Mouse (Mus musculus): ENCODE data around the gene Olfr132. TPM values are rescaled to one million over a fixed set of nuclear protein-coding genes. Genes with fewer than 3 reads are reported as not detected.
"Not testable (repeated sequence)": the region's sequence is repeated elsewhere in the genome, so short reads cannot be mapped to it uniquely, and the experiment has no call there.

Olfr132 gene
- not detected in 2 replicates for polyA plus RNA-seq (2015; fragmentation: Nextera tagmentation; extraction: Ambion mirVana)

DNA sequence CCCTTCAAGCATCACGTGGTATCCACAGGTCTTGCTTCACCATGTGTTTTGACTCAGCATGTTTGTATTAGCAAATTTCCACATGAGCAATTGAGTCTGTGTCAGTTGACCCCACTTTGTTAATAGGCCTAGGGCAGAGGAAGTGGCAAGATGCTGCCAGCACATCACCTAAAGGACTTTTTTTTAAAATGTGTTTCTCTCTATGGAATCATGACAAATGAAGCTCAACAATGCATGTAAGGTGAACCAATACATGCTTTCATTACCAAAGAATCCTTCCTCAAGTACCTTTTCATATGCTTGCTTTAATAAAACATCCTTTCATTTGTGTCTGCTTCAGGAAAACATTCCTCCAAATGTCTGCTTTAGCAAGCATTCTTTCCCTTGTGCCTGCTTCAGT lies at the start of gene Olfr132:
TSS of gene Olfr132 (minus strand) at position 101 of the 400 bp plus-strand sequence.
- ATAC-seq (ENCODE audit: low FRiP score, low read depth) = no peak
- WGBS = 74% methylated on average over 1 of the region's 1 CpGs
- Histone ChIP-seq H3K27me3 (no peaks in the 10 kb centered on the region), H3K4me2 (no peak within 1 kb of the TSS), H3K4me1 (replicated peaks) (no peaks in the 10 kb centered on the region), H3K9ac (no peak within 1 kb of the TSS), H3K36me3 (no peaks in the 10 kb centered on the region), H3K4me3 (no peak within 1 kb of the TSS), H3K9me3 (no peaks in the 10 kb centered on the region), H3K27ac (replicated peaks) (no peak within 1 kb of the TSS)

DNA sequence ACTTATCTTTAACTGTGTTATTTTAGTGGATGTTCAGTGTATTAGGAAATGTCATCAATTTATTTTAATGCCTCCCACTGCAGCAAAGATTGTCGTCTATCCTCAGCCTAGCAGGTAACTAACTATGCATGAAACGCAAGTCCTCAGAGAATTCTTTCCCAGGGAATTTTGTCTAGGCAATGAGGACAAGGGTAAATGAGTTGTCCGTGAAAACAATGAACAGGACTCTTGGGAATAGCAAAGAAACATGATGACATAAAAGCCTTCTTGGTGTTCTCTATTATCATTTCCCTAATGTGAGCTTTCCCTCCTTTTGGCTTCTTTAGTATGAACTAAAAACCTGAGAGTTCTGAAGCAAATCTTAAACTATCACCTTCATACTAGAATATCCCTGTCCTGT lies 36.8 kb upstream of the Olfr132 start, which contains the start of gene Olfr134:
TSS of gene Olfr134 (plus strand) at position 301 of the 400 bp plus-strand sequence.
- ATAC-seq (ENCODE audit: low FRiP score, low read depth) = no peak
- 70% methylated on average over 3 of the region's 3 CpGs for WGBS
- H3K4me3 ChIP-seq = no peak within 1 kb of the TSS
- H3K27ac ChIP-seq (replicated peaks) = no peak within 1 kb of the TSS
- H3K4me2 ChIP-seq = no peak within 1 kb of the TSS
- H3K9ac ChIP-seq = no peak within 1 kb of the TSS
- H3K36me3 ChIP-seq = no peaks in the 10 kb centered on the region
- no peaks in the 10 kb centered on the region for H3K9me3 ChIP-seq
- H3K27me3 ChIP-seq = no peaks in the 10 kb centered on the region
- no peaks in the 10 kb centered on the region for H3K4me1 ChIP-seq (replicated peaks)

DNA sequence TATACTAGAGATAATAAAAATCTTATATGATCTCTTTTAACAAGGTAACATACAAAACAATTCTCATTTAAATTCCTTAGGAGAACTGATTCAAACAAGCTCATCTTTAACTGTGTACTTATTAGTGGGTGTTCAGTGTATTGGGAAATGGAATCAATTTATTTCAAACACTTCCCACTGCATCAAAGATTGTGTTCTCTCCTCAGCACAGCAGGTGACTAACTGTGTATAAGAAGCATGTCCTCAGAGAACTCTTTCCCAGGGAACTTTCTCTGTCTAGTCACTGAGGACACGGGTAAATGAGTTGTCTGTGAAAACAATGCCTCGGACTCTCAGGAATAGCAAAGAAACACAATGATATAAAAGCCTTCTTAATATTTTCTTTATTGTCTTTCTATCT lies 10.7 kb upstream of the Olfr132 start, which contains the start of gene Olfr133:
TSS of gene Olfr133 (plus strand) at position 301 of the 400 bp plus-strand sequence.
- no peaks in the 10 kb centered on the region for H3K36me3 ChIP-seq
- WGBS = 52% methylated on average over 2 of the region's 2 CpGs
- H3K9ac ChIP-seq = no peak within 1 kb of the TSS
- no peak for ATAC-seq (ENCODE audit: low FRiP score, low read depth)
- H3K4me3 ChIP-seq = no peak within 1 kb of the TSS
- no peaks in the 10 kb centered on the region for H3K9me3 ChIP-seq
- no peaks in the 10 kb centered on the region for H3K27me3 ChIP-seq
- no peak within 1 kb of the TSS for H3K27ac ChIP-seq (replicated peaks)
- no peak within 1 kb of the TSS for H3K4me2 ChIP-seq
- no peaks in the 10 kb centered on the region for H3K4me1 ChIP-seq (replicated peaks)

DNA sequence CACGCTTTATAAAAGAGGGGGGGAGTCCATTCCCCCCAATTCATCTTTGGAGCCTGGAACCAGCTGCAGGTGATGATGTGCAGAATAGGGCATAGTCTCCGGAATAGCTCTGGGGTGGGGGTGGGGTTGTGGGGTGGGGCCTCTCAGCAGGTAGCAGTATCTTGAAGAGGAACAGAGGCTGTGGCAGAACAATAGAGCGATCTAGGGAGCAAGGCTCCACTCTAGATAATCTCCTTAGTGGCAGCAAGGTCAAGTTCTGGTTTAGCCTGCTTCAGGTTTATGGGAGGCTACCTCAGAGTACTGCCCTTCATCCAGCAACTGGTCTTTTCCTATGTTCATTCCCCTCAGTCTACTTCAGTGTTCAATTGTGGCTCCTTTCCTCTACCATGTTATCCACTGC lies 9.0 kb downstream of the Olfr132 start:
- not testable (repeated sequence) for H3K27me3 ChIP-seq; ATAC-seq (ENCODE audit: low FRiP score, low read depth); H3K4me3 ChIP-seq; H3K27ac ChIP-seq (replicated peaks); H3K9me3 ChIP-seq; H3K4me2 ChIP-seq; H3K4me1 ChIP-seq (replicated peaks); H3K36me3 ChIP-seq; H3K9ac ChIP-seq
- WGBS = 63% methylated on average over 3 of the region's 3 CpGs

DNA sequence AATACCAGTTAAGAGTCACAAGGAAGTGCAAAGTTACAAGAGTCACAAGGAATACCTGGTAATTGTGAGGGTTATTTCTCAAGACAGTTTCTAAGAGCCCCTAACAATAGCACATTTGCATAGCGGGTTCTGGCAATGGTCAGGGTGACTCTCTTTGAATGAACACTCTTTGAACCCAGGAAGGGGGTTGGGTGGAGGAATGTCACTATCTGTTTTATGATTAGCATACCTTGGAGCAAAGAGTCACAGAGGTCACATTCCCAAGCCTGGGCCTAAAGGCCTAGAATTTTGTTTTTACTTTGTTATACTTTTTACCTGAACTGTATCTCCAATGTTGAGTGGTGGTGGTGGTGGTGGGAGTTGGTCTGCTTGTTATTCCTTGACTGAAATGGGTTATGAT lies 10.1 kb downstream of the Olfr132 start:
- H3K4me1 ChIP-seq (replicated peaks); H3K27ac ChIP-seq (replicated peaks); ATAC-seq (ENCODE audit: low FRiP score, low read depth); H3K4me2 ChIP-seq; H3K9ac ChIP-seq; H3K9me3 ChIP-seq; H3K4me3 ChIP-seq; H3K27me3 ChIP-seq; H3K36me3 ChIP-seq: not testable (repeated sequence)
- 85% methylated on average over 1 of the region's 1 CpGs for WGBS

DNA sequence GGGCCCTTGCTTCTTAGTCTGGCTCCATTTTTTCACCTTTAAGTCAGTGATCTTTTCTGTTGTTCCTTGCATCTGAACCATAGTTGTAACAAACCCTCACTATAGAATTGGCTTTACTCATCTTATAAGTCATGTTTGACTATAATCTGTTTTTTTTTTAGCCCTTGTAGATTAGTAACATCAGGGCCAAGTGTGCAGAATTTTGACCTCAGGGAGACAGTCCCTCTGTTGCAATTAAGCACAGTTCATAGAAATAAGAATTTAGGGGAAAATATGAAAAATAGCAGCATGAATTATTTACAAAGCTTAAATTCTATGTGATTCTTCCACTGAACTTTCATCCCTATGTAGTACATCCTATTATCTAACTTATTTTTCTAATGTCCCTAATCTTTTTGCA lies 45.7 kb downstream of the Olfr132 start, which contains the start of gene Olfr131:
TSS of gene Olfr131 (minus strand) at position 101 of the 400 bp plus-strand sequence.
- no peak within 1 kb of the TSS for H3K27ac ChIP-seq (replicated peaks)
- H3K36me3 ChIP-seq = no peaks in the 10 kb centered on the region
- no peaks in the 10 kb centered on the region for H3K4me1 ChIP-seq (replicated peaks)
- no peak within 1 kb of the TSS for H3K9ac ChIP-seq
- ATAC-seq (ENCODE audit: low FRiP score, low read depth) = no peak
- no peaks in the 10 kb centered on the region for H3K27me3 ChIP-seq
- no peak within 1 kb of the TSS for H3K4me3 ChIP-seq
- H3K4me2 ChIP-seq = no peak within 1 kb of the TSS
- H3K9me3 ChIP-seq = no peaks in the 10 kb centered on the region

DNA sequence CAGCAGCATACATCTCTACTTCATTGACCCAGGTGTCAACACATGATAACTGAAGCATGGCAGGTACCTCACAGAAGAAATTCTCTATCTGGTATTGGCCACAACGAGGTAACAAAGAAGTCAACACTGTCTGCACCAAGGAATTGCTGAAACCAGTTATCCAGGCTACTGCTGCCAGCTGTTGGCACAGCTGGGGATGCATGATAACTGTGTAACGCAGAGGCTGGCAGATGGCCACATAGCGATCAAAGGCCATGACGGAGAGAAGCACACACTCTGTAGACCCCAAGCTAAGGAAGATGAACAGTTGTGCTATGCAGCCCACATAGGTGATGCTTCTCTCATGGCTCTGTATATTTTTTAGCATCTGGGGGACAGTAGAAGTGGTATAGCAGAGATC lies 52.0 kb downstream of the Olfr132 start:
- Histone ChIP-seq H3K4me1 (replicated peaks) (no peaks in the 10 kb centered on the region), H3K4me3 (no peak overlapping the region), H3K27me3 (no peaks in the 10 kb centered on the region), H3K4me2 (no peak overlapping the region), H3K27ac (replicated peaks) (no peak overlapping the region), H3K9ac (no peak overlapping the region), H3K9me3 (no peaks in the 10 kb centered on the region), H3K36me3 (no peaks in the 10 kb centered on the region)
- ATAC-seq (ENCODE audit: low FRiP score, low read depth) = no peak
- WGBS = 81% methylated on average over 4 of the region's 4 CpGs

Other genes with a start within 250 kb of the Olfr132 start
- not detected in 2 replicates for gene Olfr127, start 234.1 kb downstream of the Olfr132 start, polyA plus RNA-seq (2015; fragmentation: Nextera tagmentation; extraction: Ambion mirVana)
- gene Olfr128, start 214.0 kb downstream of the Olfr132 start, polyA plus RNA-seq (2015; fragmentation: Nextera tagmentation; extraction: Ambion mirVana) = not detected in 2 replicates
- not detected in 2 replicates for gene Olfr761, start 181.4 kb downstream of the Olfr132 start, polyA plus RNA-seq (2015; fragmentation: Nextera tagmentation; extraction: Ambion mirVana)
- gene Olfr129, start 74.4 kb downstream of the Olfr132 start, polyA plus RNA-seq (2015; fragmentation: Nextera tagmentation; extraction: Ambion mirVana) = not detected in 2 replicates
- gene Olfr130, start 70.6 kb downstream of the Olfr132 start, polyA plus RNA-seq (2015; fragmentation: Nextera tagmentation; extraction: Ambion mirVana) = not detected in 2 replicates
- gene Olfr131, start 45.8 kb downstream of the Olfr132 start, polyA plus RNA-seq (2015; fragmentation: Nextera tagmentation; extraction: Ambion mirVana) = not detected in 2 replicates
- not detected in 2 replicates for gene Olfr133, start 10.8 kb upstream of the Olfr132 start, polyA plus RNA-seq (2015; fragmentation: Nextera tagmentation; extraction: Ambion mirVana)
- gene Olfr134, start 36.9 kb upstream of the Olfr132 start, polyA plus RNA-seq (2015; fragmentation: Nextera tagmentation; extraction: Ambion mirVana) = not detected in 2 replicates
- gene Olfr135, start 69.8 kb upstream of the Olfr132 start, polyA plus RNA-seq (2015; fragmentation: Nextera tagmentation; extraction: Ambion mirVana) = not detected in 2 replicates
- gene Olfr138, start 126.5 kb upstream of the Olfr132 start, polyA plus RNA-seq (2015; fragmentation: Nextera tagmentation; extraction: Ambion mirVana) = not detected in 2 replicates
- gene Olfr137, start 173.0 kb upstream of the Olfr132 start, polyA plus RNA-seq (2015; fragmentation: Nextera tagmentation; extraction: Ambion mirVana) = not detected in 2 replicates
- not detected in 2 replicates for gene Olfr136, start 195.3 kb upstream of the Olfr132 start, polyA plus RNA-seq (2015; fragmentation: Nextera tagmentation; extraction: Ambion mirVana)